Mouse (Mus musculus): ENCODE results near the gene Gm16181.

The Gm16181 gene

GRCm38 (mm10) chr17:35249451-35250197, 29.0 kb downstream of the Gm16181 start:
- no peak for DNase-seq (ENCODE audit: low spot score in 2 of 2)

- DNase-seq (ENCODE audit: low spot score in 2 of 2), result no peak
Measured at GRCm38 (mm10) chr17:35250348-35251120, 29.9 kb downstream of the Gm16181 start.

GRCm38 (mm10) chr17:35251162-35251719, 30.6 kb downstream of the Gm16181 start:
- DNase-seq (ENCODE audit: low spot score in 2 of 2), result no peak

- no peak for DNase-seq (ENCODE audit: low spot score in 2 of 2)
Measured at GRCm38 (mm10) chr17:35251981-35252380, 31.3 kb downstream of the Gm16181 start.

- DNase-seq (ENCODE audit: low spot score in 2 of 2), result no peak
Measured at GRCm38 (mm10) chr17:35252619-35253292, 32.1 kb downstream of the Gm16181 start.

GRCm38 (mm10) chr17:35253293-35254093, 32.9 kb downstream of the Gm16181 start:
- DNase-seq (ENCODE audit: low spot score in 2 of 2), result no peak

DNA sequence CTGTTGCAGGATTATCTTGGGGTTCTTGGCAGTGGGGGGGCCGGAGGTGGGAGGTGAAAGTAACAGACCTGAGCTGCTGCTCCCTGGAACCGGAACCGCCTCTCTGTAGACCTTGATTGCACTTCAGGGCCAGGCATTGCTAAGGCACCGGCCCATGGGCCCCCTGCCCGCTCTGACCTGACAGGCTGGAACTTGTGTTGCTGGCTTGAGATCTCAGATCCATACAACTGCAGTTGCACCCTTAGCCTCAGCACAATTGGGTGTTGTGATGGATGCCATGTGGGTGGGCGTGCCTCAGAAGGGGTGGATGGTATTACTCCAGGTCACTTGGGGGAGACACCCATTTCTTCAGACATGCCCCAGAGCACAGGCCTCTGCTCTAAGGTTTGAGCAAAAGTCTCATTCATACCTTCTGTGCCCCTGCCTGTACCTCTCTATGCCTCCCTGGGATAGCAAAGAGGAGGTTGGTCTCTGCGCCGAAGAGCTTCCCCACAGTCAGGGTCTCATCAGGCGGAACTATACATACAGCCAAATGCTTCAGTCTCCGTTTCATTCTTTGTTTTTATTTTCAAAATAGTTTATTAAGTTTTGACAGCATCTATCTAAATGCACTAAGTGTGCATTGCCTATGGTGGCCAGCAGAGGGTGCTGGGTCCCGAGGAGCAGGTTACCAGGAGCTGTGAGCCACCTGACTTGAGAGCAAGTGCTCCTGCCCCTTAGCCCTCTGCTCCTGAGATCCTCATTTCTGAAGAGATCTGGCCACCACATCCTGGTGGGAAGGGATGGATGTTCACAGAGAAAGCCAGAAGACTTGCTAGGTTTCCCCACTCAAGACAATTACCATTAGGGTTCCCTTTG, 33.8 kb downstream of the Gm16181 start:
- no peak for DNase-seq (ENCODE audit: low spot score in 2 of 2)

- no peak for DNase-seq (ENCODE audit: low spot score in 2 of 2)
Measured at GRCm38 (mm10) chr17:35255301-35255700, 34.7 kb downstream of the Gm16181 start.

- no peak for DNase-seq (ENCODE audit: low spot score in 2 of 2)
Measured at GRCm38 (mm10) chr17:35255704-35256103, 35.1 kb downstream of the Gm16181 start.

GRCm38 (mm10) chr17:35257378-35257777, 36.7 kb downstream of the Gm16181 start:
- DNase-seq (ENCODE audit: low spot score in 2 of 2), result no peak

- DNase-seq (ENCODE audit: low spot score in 2 of 2), result peak; percentile 89 to 90
Measured at GRCm38 (mm10) chr17:35257824-35258491, 37.3 kb downstream of the Gm16181 start.

DNA sequence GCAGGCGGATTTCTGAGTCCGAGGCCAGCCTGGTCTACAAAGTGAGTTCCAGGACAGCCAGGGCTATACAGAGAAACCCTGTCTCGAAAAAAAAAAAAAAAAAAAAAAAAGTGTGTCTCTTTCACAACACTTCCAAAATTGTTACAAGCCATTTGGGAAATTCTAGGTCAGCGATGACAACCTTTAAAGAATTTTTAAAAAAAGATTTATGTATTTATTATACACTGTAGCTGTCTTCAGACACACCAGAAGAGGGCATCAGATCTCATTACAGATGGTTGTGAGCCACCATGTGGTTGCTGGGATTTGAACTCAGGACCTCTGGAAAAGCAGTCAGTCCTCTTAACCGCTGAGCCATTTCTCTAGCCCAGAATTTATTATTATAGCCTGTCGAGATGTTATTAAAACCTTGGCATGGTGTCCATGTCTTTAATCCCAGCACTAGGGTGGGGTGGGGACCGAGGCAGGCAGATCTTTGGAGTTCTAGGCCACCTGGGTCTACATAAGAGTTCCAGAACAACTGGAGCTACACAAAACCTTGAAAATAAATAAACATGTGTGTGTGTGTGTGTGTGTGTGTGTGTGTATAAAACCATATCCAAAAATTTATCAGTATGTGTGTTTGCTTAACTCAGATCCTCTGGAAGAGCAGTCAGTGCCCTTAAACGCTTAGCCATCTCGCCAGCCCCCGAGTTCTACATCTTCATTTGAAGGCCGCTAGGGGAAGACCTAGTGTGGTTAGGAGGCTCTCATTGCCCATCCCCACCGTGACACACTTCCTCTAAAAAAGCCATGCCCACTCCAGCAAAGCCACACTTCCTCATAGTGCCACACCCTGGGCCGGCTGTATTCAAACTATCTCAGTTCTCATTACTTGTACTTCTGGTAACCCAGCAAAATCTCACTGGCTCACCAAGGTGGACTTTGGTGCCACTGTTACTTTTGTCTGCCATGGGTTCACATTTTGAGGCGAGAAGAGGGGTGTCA, 38.2 kb downstream of the Gm16181 start:
- no peak for DNase-seq (ENCODE audit: low spot score in 2 of 2)

GRCm38 (mm10) chr17:35259621-35260020, 39.0 kb downstream of the Gm16181 start:
- no peak for DNase-seq (ENCODE audit: low spot score in 2 of 2)

DNA sequence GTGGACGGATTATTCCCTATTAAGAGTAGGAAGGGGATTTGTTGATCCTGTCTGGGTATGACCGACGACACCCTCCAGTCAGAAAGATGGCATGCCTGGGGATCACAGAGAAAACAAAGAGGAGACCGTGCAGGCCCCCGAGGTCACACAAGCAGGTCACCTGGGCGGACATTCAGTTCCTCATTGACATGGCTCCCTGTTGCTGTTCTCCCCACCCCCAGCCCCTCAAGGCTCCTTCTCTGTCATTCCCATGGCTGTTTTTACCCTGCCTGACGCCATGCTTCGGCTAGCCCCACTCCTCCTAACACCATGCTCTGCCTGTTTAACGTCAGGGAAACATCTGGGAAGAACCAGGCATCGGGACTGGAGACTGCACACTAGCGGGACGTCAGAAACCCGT, 41.0 kb downstream of the Gm16181 start:
- DNase-seq (ENCODE audit: low spot score in 2 of 2), result no peak

GRCm38 (mm10) chr17:35262664-35263522, 42.3 kb downstream of the Gm16181 start, which contains the start of gene H2-D1:
H2-D1 (plus strand) TSS chr17:35262730.
- peak; percentile 91 to 92 for DNase-seq (ENCODE audit: low spot score in 2 of 2)

DNA sequence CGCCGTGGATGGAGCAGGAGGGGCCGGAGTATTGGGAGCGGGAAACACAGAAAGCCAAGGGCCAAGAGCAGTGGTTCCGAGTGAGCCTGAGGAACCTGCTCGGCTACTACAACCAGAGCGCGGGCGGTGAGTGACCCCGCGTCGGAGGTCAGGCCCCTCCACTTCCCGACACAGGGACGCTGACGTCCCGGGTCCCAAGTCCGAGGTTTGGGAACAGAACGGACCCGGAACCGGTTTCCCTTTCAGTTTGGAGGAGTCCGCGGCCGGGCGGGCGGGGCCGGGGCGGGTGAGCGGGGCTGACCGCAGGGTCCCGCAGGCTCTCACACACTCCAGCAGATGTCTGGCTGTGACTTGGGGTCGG, 42.9 kb downstream of the Gm16181 start:
- no peak for DNase-seq (ENCODE audit: low spot score in 2 of 2)

GRCm38 (mm10) chr17:35267399-35268086, 46.9 kb downstream of the Gm16181 start:
- no peak for DNase-seq (ENCODE audit: low spot score in 2 of 2)
